Mouse (Mus musculus) cerebellum, postnatal 25 days (tissue): ENCODE data around the gene Herc1.

Experiments used
- DNase-seq, 2 experiments: peaks; one replicate each; pipeline ENCODE4 v3.0.0; 2021; ENCODE audit warnings: mixed read lengths in 2 of 2

Gene Herc1

GRCm38 (mm10) chr9:66542785-66543184 is 192.5 kb downstream of the Herc1 start:
- DNase-seq, result no peak
